Mouse (Mus musculus): ENCODE measurements around the gene Cacnb3. TPM values are rescaled to one million over a fixed set of nuclear protein-coding genes. Genes with fewer than 3 reads are reported as not detected.
"Not testable (repeated sequence)": the region's sequence is repeated elsewhere in the genome, so short reads cannot be mapped to it uniquely, and the experiment has no call there.

The Cacnb3 gene
- 10 to 100 TPM; 15.5 to 15.8 TPM for total RNA-seq (2021)

DNA sequence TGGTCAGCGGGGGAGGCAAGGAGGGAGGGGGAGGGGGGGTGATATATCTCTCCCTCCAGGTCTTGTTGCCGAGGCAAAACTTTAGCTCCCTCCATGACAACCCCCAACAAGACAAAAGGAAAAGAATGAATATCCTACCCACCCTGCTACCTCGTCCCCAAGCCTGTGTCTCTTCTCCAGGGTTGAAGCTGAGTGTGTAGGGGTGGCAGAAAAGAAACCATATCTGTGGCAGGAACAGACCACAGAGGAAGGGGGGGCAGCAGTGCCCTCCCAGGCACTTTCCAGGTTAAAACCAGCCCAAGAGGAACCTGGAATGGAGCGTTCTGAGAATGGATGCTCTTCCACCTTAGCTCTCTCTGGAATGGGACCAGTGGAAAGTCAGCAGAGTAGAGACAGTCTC lies at the start of gene Cacnb3:
Gene Cacnb3 (plus strand): TSS at position 301 of the 400 bp plus-strand sequence.
- no peak for DNase-seq

DNA sequence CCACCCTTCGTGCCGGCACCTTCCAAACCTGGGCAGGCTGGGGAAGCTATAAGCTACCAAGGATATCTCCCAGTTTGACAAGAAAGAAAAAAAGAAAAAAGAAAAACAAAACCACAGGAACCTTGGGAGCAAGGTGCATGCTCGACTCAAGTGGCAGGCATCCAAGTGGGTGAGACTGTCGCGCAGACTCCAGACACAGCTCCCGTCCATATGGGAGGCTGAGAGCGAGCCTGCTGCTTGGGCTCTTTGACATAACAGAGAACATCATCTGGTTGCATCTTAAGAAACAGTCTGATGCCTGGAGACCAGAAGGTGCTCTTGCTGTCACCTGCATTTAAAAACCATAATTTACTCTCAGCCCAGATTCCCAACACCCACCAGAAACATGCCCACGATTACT lies 48.2 kb upstream of the Cacnb3 start:
- no peak for DNase-seq

DNA sequence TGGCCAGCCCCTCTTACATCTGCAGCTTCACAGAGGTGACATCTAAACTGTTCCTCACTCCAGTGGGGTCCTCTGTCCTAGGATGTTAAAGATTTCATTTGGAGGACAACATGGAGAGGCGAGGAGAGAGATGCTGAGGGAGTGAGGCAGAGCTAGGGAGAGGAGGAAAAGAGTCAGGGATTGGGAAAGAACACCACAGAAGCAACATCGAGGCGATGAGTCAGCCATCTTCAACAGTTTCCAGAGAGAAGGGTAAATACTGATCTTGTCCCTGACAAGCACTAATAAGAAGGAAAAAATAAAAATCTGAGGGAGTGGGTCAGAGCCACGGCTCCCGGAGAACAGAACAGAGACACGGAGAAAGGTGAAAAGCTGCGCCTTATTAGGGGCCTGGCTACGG lies 47.6 kb upstream of the Cacnb3 start:
- DNase-seq: no peak

DNA sequence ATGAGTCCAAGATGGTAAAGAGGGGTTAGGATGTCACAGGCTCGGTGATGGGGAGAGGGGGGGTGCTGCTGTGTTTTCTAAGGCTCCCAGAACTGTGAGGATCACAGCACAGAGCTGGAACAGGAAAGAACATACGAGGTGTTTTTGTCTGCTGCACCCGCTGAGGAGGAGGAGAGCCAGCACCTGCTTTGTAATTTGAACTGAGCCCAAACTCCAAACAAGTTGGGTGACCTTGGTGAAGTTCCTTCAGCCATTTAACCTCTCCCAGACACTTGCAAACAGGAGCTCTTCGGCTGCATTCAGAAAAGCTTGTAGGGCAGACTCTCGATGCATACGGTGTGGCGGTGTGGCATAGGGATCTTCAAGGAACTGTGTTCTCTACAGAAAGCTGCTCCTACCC lies 45.2 kb upstream of the Cacnb3 start:
- DNase-seq: peak; percentile 7

DNA sequence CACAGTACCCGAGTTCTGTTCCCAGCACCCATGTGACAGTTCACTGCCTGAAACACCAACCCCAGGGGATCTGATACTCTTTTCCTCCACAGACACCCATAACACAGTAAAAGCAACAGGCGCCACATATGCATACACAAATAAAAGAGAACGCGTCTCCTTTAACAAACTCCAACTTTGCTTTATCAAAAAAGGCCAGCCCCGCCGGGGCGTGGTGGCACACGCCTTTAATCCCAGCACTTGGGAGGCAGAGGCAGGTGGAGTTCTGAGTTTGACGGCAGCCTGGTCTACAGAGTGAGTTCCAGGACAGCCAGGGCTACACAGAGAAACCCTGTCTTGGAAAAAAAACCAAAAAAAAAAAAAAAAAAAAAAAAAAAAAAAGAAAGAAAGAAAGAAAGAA lies 44.5 kb upstream of the Cacnb3 start:
- DNase-seq: not testable (repeated sequence)

- DNase-seq: no peak
Observed at GRCm38 (mm10) chr15:98587751-98588150, 42.9 kb upstream of the Cacnb3 start.

- no peak for DNase-seq
Observed at GRCm38 (mm10) chr15:98589640-98590336, 40.9 kb upstream of the Cacnb3 start.

DNA sequence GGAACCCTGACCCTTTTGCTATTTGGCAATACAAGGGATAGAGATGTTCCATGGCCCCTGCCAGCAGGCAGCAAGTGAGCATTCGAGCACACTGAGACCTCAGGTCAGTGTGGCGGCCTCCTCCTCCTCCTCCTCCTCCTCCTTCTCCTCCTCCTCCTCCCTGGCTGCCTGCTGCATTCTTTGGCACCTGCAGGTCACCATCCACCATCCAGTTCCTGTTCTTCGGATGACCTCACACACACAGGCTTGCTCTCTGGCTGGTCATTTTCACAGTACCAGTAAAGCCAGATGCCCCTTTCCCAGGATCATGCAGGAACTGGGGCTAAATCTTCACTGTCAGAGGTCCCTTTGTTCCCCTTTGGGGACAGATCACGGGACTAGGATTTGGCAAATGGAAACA lies 39.2 kb upstream of the Cacnb3 start:
- DNase-seq: no peak

GRCm38 (mm10) chr15:98594193-98594592 lies 36.4 kb upstream of the Cacnb3 start:
- no peak for DNase-seq

- no peak for DNase-seq
Observed at GRCm38 (mm10) chr15:98595049-98595448, 35.6 kb upstream of the Cacnb3 start.

DNA sequence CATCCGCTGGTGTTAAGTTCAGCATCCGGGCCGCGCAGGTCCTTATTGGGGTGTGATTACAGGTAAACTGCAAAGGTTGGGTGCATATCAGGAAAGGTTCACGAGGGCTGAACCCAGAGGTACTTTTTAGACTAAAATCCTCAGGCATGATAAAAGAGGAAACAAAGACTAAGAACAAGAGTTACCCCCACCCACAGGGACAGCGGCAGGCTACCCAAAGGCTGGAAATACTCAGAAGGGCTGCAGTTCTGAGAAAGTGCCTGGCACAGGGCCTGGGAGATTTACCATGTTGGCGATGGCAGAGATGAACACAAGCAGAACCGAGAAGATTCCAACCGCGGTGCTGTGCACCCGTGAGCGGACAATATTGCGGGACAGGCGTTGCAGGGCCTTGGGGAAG lies 34.0 kb upstream of the Cacnb3 start:
- DNase-seq: no peak

DNA sequence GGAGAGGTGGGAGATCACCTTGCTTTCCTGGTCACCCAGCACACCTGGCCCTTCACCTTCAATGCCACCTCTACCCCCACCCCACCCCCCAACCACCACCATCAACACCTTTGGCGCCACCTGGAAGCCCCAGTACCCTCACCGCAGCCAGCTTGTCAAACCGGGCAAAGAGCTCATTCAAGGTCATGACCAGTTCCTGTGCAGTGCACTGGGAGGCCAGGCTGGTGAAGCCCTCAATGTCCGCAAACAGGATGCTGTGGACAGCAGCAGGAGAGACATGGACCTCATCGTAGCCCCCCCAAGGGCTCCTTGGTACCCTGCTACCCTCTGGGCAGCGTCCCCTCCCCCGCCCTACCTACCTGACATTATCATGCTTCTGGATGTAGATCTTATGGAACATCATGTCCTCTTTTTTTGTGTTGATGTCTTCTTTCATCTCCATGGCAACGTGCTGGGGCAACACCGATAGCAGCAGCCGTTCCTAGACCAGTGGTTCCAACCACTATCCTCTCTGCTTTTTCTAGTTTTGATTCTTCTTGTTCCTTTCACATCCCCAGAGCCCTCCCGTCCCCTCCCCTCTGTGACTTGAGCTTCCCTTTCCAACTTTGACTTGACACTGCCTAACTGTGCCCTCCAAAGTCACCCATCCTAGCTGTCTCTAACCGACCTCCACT lies 30.5 kb upstream of the Cacnb3 start:
- DNase-seq: no peak

DNA sequence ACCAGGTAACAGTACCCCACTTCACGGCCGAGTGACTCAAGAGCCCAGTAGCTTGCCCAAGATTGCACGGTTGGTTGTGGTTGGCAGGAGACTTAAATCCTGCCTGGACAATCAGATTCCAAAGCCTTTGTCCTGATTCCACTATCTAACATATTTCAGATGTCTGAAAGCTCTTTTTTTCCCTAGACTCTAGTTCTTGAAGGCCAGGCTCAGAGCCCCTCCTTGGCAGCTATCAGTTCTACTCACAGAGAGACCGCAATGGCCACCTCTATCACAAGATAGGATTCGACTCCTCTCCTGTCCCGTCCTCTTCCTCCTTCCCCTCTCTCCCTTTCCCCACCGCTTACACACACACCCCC lies 28.8 kb upstream of the Cacnb3 start:
- no peak for DNase-seq

GRCm38 (mm10) chr15:98602191-98602881 lies 28.3 kb upstream of the Cacnb3 start:
- peak; percentile 87 for DNase-seq

DNA sequence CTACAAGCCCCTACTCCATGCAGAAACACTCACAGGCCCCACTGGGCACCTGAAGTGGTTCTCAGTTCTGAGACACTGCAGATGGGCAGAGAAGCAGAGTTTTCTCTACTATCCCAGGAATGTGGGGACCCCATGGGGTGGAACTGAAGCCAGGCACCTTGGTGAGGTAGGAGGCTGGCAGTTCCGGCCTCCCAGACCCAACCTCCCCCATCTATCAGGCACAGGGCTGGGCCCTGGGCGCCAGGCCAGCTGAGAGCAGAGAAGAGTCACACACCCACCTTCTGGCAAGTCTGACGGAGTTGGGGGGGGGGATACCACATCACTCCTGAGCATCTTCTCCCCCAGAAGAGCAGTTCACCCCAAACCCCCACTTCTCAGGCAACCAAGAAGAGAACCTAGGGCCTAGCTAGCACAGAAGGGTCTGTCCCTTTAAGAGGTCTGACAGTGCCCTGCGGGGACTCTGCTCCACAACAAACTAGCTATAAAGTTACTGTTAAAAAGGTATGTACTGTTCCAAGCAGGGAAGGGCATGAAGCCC lies 27.6 kb upstream of the Cacnb3 start:
- DNase-seq: peak; percentile 64

DNA sequence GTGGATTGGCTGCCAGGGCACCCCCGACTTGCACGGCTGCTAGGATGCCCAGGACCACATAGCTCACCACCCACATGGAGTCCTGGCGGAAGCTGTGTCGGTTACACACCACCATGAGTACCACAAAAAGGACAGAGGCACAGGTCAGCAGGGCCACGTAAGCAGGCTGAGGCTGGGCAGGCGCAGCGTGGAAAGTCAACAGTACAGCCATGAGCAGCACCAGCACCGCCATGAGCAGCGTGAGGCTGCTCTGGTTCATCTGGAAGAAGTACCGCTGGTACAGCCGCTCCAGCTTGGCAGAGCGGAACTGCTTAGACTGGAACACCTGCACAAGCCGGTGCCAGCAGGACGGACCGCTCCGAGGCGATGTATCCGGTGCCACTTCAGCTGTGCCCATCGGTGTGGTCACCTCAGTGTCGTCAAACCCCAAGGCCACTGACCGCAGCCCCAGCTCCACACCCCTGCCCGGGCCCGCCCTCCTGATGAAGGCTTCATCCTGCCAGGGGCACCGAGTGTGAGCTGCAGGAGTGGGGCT lies 26.5 kb upstream of the Cacnb3 start:
- DNase-seq: no peak

GRCm38 (mm10) chr15:98606051-98606536 lies 24.5 kb upstream of the Cacnb3 start:
- no peak for DNase-seq

DNA sequence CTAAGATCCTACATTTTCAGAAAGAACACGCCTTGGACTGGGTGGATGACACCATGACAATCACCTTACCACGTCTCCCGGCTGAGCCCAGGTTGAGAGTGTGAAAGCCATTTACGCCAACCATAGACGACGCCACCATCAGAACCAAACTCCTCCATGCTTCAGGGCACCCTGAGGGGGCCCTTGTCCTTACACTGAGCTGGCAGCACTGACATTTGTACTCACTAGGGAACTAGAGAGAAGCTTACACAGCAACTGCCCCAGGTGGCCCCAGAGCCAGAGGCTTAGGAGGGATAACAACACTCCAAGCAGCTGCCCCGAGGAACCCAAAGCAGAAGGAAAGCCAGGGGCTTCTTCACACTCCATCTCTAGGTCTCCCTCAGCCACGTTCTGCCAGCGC lies 23.9 kb upstream of the Cacnb3 start:
- no peak for DNase-seq

GRCm38 (mm10) chr15:98607557-98607956 lies 23.1 kb upstream of the Cacnb3 start:
- DNase-seq: peak; percentile 91

- DNase-seq: no peak
Observed at GRCm38 (mm10) chr15:98608058-98608783, 22.4 kb upstream of the Cacnb3 start.

GRCm38 (mm10) chr15:98608784-98609250 lies 21.8 kb upstream of the Cacnb3 start:
- peak; percentile 54 for DNase-seq
